Mouse (Mus musculus) megakaryocyte, adult 5-6 weeks (primary cell): Measurements from ENCODE around the gene Akr7a5. TPM values are rescaled to one million over a fixed set of nuclear protein-coding genes. Genes with fewer than 3 reads are reported as not detected.
A peak's percentile ranks its signal among the peaks of the same experiment; 100 is the strongest.

Experiments
- ATAC-seq: 2 replicates; pipeline ENCODE4 v1.8.0; 2016; ENCODE audit warnings: mild to moderate bottlenecking, inconsistent platforms; ENCODE audit not compliant: poor library complexity, severe bottlenecking
- total RNA-seq, 2 experiments: library from RNA; stranded (forward) in 1 of 2; stranded (reverse) in 1 of 2; fragments of 153-499, 151-499 nt in 1 of 2; fragments of 221-1000, 200-1000 nt in 1 of 2; gene quantifications; 2 replicates each; pipeline versions ENCODE4 v1.2.3 to v1.2.4; 2015 to 2017

Gene Akr7a5
- total RNA-seq, 2 experiments from 2014 or later, result 4.2 to 5.8 TPM

DNA sequence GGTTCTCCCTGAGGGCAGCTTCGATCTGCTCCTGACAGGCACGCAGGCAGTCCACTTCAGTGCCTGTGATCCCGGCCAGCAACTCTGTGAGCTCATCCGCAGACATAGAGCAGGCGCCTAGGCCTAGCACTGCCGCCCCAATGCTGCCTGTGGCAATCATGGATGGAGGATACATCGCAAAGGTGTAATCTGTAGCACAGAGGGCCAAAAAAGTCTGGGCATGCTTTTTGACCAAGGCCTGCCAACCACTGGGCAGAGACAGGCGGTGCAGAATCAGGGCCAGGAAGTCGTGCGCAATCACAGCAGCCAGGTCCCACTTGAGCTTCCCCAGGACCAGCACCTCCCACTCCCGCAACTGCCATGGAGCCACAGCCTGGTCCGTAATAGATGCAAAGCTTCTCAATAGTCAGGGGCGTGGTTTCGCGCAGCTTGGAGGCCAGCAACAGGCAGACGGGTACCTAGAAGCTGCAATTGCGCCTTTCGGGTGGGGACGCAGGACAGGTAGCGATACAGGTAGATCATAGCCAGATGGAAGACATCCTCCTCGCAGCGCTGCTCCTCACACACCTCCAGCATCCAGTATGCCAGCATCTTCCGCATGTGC lies 35.0 kb downstream of the Akr7a5 start:
- no peak for ATAC-seq

DNA sequence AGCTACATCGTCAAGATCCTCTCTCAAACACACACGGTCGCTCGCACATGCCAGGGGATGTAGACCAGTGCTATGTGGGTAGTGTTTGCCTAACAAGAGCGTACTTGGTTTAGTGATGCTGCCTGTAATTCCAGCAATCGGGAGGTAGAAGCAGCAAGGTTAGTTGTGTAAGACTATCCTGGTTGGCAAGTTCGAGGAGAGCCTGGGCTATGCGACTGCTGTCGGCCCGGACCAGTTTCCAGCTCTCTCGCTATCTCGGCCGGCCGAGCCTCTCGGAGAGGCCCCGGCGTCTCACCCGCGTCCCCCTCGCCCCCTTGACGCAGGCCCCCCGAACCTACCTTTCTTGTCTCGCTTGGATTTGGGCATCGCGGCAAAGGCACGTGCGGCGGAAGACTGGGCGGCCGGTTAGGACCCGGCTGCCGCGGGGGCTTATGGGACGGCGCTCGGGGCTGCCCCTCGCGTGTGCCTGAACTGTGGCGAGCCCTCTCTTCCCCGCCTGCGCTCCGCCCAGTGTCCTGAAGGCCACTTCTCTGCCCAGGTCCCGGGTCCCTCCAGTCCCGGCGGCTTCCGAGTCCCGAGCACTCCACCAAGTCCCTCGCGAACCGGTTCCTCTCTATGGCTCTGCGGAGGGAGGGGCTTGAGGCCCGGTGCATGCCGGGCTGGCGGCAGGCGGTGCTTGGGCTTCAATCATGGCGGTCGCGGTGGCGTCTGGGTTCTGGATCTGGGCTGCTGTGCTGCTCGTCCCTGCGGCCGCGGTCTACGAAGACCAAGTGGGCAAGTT lies 41.6 kb downstream of the Akr7a5 start, which contains the start of the genes Mrto4, Emc1 and Ubr4:
TSS of gene Mrto4 (minus strand) at position 646 of the 781 bp plus-strand sequence.
TSS of gene Emc1 (plus strand) at position 657 of the 781 bp plus-strand sequence.
TSS of gene Ubr4 (plus strand) at position 679 of the 781 bp plus-strand sequence.
- peak; percentile 99 for ATAC-seq

DNA sequence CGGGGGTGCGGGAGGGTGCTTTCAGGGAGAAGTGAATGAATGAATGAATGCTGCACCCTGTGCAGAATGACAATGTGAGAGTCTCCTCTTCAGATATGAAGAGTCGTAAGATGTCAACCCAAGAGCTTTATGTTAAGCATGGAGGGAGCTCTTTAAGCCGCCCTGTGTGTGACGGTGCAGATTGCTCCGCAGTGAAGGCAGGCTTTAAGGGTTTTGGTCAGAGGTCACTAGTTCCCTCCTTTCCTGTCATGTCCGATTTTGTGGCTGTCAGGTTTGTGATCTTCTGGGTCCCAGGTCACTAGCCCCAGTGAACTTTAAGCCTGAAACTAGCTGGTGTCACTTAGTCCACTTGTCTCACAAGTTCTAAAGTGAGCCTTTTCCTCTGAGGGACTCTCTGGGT lies 42.3 kb downstream of the Akr7a5 start:
- ATAC-seq, result peak; percentile 14; the same call in 1 of the 2 replicates

DNA sequence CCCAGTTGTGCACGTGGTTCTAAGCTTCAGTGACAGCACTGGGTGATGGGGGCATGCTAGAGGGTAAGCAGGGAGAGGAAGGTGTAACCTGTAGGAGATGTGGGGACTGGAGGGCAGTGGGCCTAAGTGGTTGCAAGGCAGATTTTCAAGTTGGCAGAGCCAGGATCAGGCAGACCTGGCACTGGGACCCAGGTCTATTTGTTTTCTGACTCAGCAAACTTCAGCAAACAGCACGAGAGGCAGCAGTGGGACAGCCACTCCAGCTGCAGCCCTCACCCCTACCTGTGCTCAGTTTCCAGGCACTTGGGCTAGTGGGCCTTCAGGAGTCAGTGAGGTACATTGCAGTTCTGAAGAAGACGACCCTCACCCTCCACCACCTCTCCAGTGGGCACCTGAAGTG lies 46.7 kb downstream of the Akr7a5 start:
- ATAC-seq, result no peak

DNA sequence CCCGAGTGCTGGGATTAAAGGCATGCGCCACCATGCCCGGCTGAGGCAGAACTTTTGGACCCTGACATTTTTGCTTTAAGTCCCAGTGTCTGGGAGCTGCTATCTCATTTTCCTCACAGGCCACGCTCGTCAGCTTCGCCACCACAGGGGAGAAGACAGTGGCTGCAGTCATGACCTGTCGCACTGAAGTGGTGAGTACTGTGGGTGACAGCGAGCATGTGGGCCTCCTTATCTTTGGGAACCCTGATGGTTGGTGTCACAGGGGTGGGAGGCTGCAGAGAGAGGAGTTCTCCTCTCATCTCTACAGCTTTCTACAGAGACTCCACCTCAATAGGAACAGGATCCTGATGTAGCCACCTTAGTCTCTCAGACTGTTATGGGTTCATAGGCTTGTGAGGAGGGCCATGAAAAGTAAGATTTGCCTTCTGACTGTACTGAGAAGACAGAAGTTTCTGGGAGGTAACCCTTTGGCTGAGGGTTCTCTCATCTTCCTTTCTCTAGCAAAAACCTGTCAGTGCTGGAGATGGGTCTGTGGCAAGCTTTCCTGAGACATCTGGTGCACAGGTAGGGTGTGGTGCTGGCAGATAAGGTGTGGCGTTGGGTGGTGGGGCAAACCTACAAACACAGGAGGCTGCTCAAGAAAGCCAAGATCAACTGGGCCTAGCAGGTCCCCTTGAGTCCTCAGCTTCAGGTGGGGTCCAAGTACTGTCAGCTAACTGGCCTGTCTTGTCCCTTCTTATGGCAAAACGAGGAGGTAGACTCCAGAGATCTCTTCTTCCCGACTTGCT lies 50.4 kb downstream of the Akr7a5 start:
- no peak for ATAC-seq

DNA sequence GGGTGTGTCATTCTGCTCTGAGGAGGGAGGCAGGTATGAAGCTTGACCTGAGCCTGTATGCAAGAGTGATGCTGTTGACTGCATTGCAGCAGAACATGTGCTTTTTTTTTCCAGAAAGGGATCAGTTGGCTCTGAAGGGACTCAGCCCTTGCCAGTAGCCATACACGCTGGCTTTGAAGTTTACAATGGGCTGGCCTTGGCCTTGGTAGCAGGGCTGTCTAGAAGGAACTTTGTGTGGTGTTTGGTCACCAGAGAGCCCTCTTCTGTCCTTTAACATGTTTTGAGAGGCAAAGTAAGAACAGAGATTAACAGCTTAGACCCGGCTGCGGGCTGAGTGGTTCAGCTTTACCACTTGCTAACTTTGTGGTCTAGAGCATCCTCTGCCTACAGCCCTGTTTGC lies 56.8 kb downstream of the Akr7a5 start:
- ATAC-seq, result no peak

Other genes starting within 250 kb of the Akr7a5 start
- gene Htr6, start 235.2 kb upstream of the Akr7a5 start, total RNA-seq (2015), result not detected in 2 replicates
- not detected in 2 replicates for gene Htr6, start 235.2 kb upstream of the Akr7a5 start, total RNA-seq (2017)
- gene Nbl1, start 217.8 kb upstream of the Akr7a5 start, total RNA-seq (2015), result not detected in 2 replicates
- 0.15 TPM in 1 of 2 replicates, not detected in the other for gene Nbl1, start 217.8 kb upstream of the Akr7a5 start, total RNA-seq (2017)
- gene Minos1, start 179.6 kb upstream of the Akr7a5 start, total RNA-seq (2015), result 318 and 395 TPM in 2 replicates
- gene Minos1, start 179.6 kb upstream of the Akr7a5 start, total RNA-seq (2017), result 120 and 123 TPM in 2 replicates
- gene Capzb, start 117.8 kb upstream of the Akr7a5 start, total RNA-seq (2015), result 683 and 689 TPM in 2 replicates
- 251 and 275 TPM in 2 replicates for gene Capzb, start 117.8 kb upstream of the Akr7a5 start, total RNA-seq (2017)
- gene Pqlc2, start within 50 bp of the Akr7a5 start, total RNA-seq (2015), result 9.8 and 11.1 TPM in 2 replicates
- 12.8 and 16.1 TPM in 2 replicates for gene Pqlc2, start within 50 bp of the Akr7a5 start, total RNA-seq (2017)
- 47.1 and 52.4 TPM in 2 replicates for gene Mrto4, start 41.8 kb downstream of the Akr7a5 start, total RNA-seq (2015)
- 23.7 and 33.9 TPM in 2 replicates for gene Mrto4, start 41.8 kb downstream of the Akr7a5 start, total RNA-seq (2017)
- 13.0 and 14.5 TPM in 2 replicates for gene Emc1, start 41.8 kb downstream of the Akr7a5 start, total RNA-seq (2015)
- gene Emc1, start 41.8 kb downstream of the Akr7a5 start, total RNA-seq (2017), result 32.3 and 37.8 TPM in 2 replicates
- 59.0 and 73.3 TPM in 2 replicates for gene Ubr4, start 41.9 kb downstream of the Akr7a5 start, total RNA-seq (2015)
- gene Ubr4, start 41.9 kb downstream of the Akr7a5 start, total RNA-seq (2017), result 49.1 and 66.8 TPM in 2 replicates
- gene Iffo2, start 219.8 kb downstream of the Akr7a5 start, total RNA-seq (2015), result 0.83 and 1.6 TPM in 2 replicates
- 2.1 and 2.7 TPM in 2 replicates for gene Iffo2, start 219.8 kb downstream of the Akr7a5 start, total RNA-seq (2017)